Mouse (Mus musculus): ENCODE data around the gene Col19a1. TPM values are rescaled to one million over a fixed set of nuclear protein-coding genes. Genes with fewer than 3 reads are reported as not detected.

The Col19a1 gene
- polyA plus RNA-seq, 1 experiment from 2014 or later, result 0.24 TPM

GRCm38 (mm10) chr1:24302674-24303073 lies 284.6 kb downstream of the Col19a1 start:
- 12% methylated on average over 8 of the region's 8 CpGs for WGBS
- Histone ChIP-seq H3K9ac (ENCODE audit: low read length) (no peak overlapping the region), H3K9me3 (replicated peaks; ENCODE audit: control insufficient read depth, low read length) (no peaks in the 10 kb centered on the region), H3K36me3 (ENCODE audit: control insufficient read depth, insufficient read depth) (no peaks in the 10 kb centered on the region), H3K4me2 (ENCODE audit: low read depth, low read length) (no peak overlapping the region), H3K27me3 (ENCODE audit: control insufficient read depth, insufficient read depth, low read length) (no peaks in the 10 kb centered on the region), H3K4me3 (ENCODE audit: low read length) (no peak overlapping the region), H3K4me1 (ENCODE audit: control insufficient read depth, insufficient read depth, low read length) (no peaks in the 10 kb centered on the region), H3K27ac (ENCODE audit: low read length) (no peak overlapping the region)
- no peak for ATAC-seq (replicated peaks; ENCODE audit: extremely low read depth, insufficient read depth, low FRiP score)

DNA sequence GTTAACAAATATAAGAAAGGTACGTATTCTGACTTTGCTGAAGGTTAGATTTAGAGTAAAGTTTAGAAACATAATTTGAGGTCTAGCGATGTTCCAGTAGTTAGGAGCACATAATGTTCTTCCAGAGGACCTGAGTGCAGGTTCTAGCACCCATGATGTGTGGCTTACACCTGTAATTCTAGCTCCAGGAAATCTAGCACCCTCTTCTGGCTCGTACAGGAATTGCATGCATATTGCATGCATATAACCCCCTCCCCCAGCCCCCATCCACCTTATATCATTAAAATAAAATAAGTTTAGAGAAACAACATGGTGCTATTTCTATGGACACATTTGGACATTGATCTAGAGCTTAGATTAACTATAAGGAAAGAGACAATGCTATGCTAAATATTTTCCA lies 286.6 kb downstream of the Col19a1 start:
- H3K4me2 ChIP-seq (ENCODE audit: low read depth, low read length), result no peak overlapping the region
- H3K9me3 ChIP-seq (replicated peaks; ENCODE audit: control insufficient read depth, low read length), result 0 out of 2 replicates have a peak, but pooled peaks cover 2% of the 10 kb centered on the region
- no peak overlapping the region for H3K27ac ChIP-seq (ENCODE audit: low read length)
- no peak overlapping the region for H3K9ac ChIP-seq (ENCODE audit: low read length)
- H3K27me3 ChIP-seq (ENCODE audit: control insufficient read depth, insufficient read depth, low read length), result no peaks in the 10 kb centered on the region
- H3K4me3 ChIP-seq (ENCODE audit: low read length), result no peak overlapping the region
- H3K36me3 ChIP-seq (ENCODE audit: control insufficient read depth, insufficient read depth), result no peaks in the 10 kb centered on the region
- 84% methylated on average over 3 of the region's 3 CpGs for WGBS
- H3K4me1 ChIP-seq (ENCODE audit: control insufficient read depth, insufficient read depth, low read length), result no peaks in the 10 kb centered on the region
- no peak for ATAC-seq (replicated peaks; ENCODE audit: extremely low read depth, insufficient read depth, low FRiP score)

- no peaks in the 10 kb centered on the region for H3K4me1 ChIP-seq (ENCODE audit: control insufficient read depth, insufficient read depth, low read length)
- no peaks in the 10 kb centered on the region for H3K27me3 ChIP-seq (ENCODE audit: control insufficient read depth, insufficient read depth, low read length)
- 0 out of 2 replicates have a peak, but pooled peaks cover 2% of the 10 kb centered on the region for H3K9me3 ChIP-seq (replicated peaks; ENCODE audit: control insufficient read depth, low read length)
- H3K36me3 ChIP-seq (ENCODE audit: control insufficient read depth, insufficient read depth), result no peaks in the 10 kb centered on the region
- H3K4me2 ChIP-seq (ENCODE audit: low read depth, low read length), result no peak overlapping the region
- H3K27ac ChIP-seq (ENCODE audit: low read length), result no peak overlapping the region
- 78% methylated on average over 7 of the region's 7 CpGs for WGBS
- no peak for ATAC-seq (replicated peaks; ENCODE audit: extremely low read depth, insufficient read depth, low FRiP score)
- no peak overlapping the region for H3K4me3 ChIP-seq (ENCODE audit: low read length)
- H3K9ac ChIP-seq (ENCODE audit: low read length), result no peak overlapping the region
Measured at GRCm38 (mm10) chr1:24294979-24295942, 292.0 kb downstream of the Col19a1 start.

- 80% methylated on average over 2 of the region's 2 CpGs for WGBS
- Histone ChIP-seq H3K9ac (ENCODE audit: low read length) (no peak overlapping the region), H3K9me3 (replicated peaks; ENCODE audit: control insufficient read depth, low read length) (0 out of 2 replicates have a peak, but pooled peaks cover 2% of the 10 kb centered on the region), H3K4me1 (ENCODE audit: control insufficient read depth, insufficient read depth, low read length) (no peaks in the 10 kb centered on the region), H3K4me2 (ENCODE audit: low read depth, low read length) (no peak overlapping the region), H3K27ac (ENCODE audit: low read length) (no peak overlapping the region), H3K27me3 (ENCODE audit: control insufficient read depth, insufficient read depth, low read length) (no peaks in the 10 kb centered on the region), H3K4me3 (ENCODE audit: low read length) (no peak overlapping the region), H3K36me3 (ENCODE audit: control insufficient read depth, insufficient read depth) (no peaks in the 10 kb centered on the region)
- no peak for ATAC-seq (replicated peaks; ENCODE audit: extremely low read depth, insufficient read depth, low FRiP score)
Measured at GRCm38 (mm10) chr1:24292515-24292914, 294.8 kb downstream of the Col19a1 start.

DNA sequence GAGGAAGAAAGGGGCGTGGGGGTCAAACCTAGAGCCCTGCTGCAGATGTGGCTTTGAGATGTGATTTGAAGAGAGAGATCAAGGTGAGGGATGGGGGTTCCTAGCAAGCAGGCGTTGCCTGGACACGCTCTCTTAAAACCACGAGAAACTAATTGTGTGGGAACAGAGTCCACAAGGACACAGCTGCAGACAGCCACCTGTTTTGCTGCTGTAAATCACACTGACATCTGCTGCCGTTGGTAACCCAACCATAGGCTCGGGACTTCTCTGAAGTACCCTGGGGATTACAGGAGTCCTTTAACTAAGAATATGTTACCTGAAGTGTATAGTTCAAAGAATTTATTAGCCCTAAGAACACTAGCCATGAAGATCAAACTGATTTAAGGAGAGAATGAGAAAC lies 300.9 kb downstream of the Col19a1 start:
- Histone ChIP-seq H3K36me3 (ENCODE audit: control insufficient read depth, insufficient read depth) (no peaks in the 10 kb centered on the region), H3K4me2 (ENCODE audit: low read depth, low read length) (no peak overlapping the region), H3K9me3 (replicated peaks; ENCODE audit: control insufficient read depth, low read length) (no peaks in the 10 kb centered on the region), H3K9ac (ENCODE audit: low read length) (no peak overlapping the region), H3K27me3 (ENCODE audit: control insufficient read depth, insufficient read depth, low read length) (no peaks in the 10 kb centered on the region), H3K4me1 (ENCODE audit: control insufficient read depth, insufficient read depth, low read length) (no peaks in the 10 kb centered on the region), H3K4me3 (ENCODE audit: low read length) (no peak overlapping the region), H3K27ac (ENCODE audit: low read length) (no peak overlapping the region)
- no peak for ATAC-seq (replicated peaks; ENCODE audit: extremely low read depth, insufficient read depth, low FRiP score)
- WGBS, result 59% methylated on average over 6 of the region's 6 CpGs

GRCm38 (mm10) chr1:24267022-24267421 lies 320.2 kb downstream of the Col19a1 start:
- WGBS, result 38% methylated on average over 3 of the region's 3 CpGs
- ATAC-seq (replicated peaks; ENCODE audit: extremely low read depth, insufficient read depth, low FRiP score), result no peak
- no peaks in the 10 kb centered on the region for H3K27me3 ChIP-seq (ENCODE audit: control insufficient read depth, insufficient read depth, low read length)
- H3K9me3 ChIP-seq (replicated peaks; ENCODE audit: control insufficient read depth, low read length), result no peaks in the 10 kb centered on the region
- no peak overlapping the region for H3K4me2 ChIP-seq (ENCODE audit: low read depth, low read length)
- no peaks in the 10 kb centered on the region for H3K36me3 ChIP-seq (ENCODE audit: control insufficient read depth, insufficient read depth)
- no peak overlapping the region for H3K4me3 ChIP-seq (ENCODE audit: low read length)
- no peak overlapping the region for H3K27ac ChIP-seq (ENCODE audit: low read length)
- H3K9ac ChIP-seq (ENCODE audit: low read length), result no peak overlapping the region
- H3K4me1 ChIP-seq (ENCODE audit: control insufficient read depth, insufficient read depth, low read length), result no peaks in the 10 kb centered on the region

DNA sequence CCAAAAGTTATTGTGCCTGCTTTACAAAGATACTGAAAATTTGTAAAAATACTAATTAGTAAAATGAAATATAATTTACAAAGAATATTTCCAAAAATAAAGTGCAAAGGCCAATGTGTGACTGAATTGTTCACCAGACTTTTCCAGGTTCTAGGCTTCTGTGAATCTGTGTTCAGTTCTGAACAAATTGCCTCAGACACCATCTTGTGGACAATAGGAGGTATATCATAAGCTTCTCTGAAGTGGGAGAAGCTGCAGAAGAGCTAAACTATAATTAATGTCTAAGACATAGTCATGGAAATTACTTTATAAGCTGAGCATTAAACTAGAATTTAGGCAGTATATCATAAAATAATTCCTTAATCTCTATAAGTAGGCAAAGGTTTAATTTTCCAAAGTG lies 326.1 kb downstream of the Col19a1 start:
- Histone ChIP-seq H3K9ac (ENCODE audit: low read length) (no peak overlapping the region), H3K9me3 (replicated peaks; ENCODE audit: control insufficient read depth, low read length) (no peaks in the 10 kb centered on the region), H3K27me3 (ENCODE audit: control insufficient read depth, insufficient read depth, low read length) (no peaks in the 10 kb centered on the region), H3K4me1 (ENCODE audit: control insufficient read depth, insufficient read depth, low read length) (no peaks in the 10 kb centered on the region), H3K4me3 (ENCODE audit: low read length) (no peak overlapping the region), H3K36me3 (ENCODE audit: control insufficient read depth, insufficient read depth) (no peaks in the 10 kb centered on the region), H3K27ac (ENCODE audit: low read length) (no peak overlapping the region), H3K4me2 (ENCODE audit: low read depth, low read length) (no peak overlapping the region)
- no peak for ATAC-seq (replicated peaks; ENCODE audit: extremely low read depth, insufficient read depth, low FRiP score)

DNA sequence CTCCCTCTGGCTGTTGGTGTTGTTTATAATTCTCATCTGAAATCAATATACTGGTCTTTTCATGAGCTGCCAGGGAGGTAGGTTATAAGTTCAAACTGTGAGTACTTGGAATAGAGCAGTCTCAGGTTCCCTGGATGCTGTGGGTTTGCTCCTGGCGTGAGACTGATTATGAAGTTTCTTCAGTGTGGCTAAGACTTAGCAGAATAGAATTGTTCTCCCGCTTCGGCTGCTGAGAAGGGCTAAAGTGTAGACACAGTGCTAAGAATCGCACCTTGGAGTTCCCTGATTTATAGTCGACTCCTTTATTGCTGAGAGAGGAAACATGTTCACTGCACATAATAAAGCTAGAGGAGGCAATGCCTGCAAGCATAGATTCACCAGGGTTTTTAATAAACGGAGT lies 327.9 kb downstream of the Col19a1 start:
- Histone ChIP-seq H3K4me3 (ENCODE audit: low read length) (no peak overlapping the region), H3K4me1 (ENCODE audit: control insufficient read depth, insufficient read depth, low read length) (no peaks in the 10 kb centered on the region), H3K9me3 (replicated peaks; ENCODE audit: control insufficient read depth, low read length) (no peaks in the 10 kb centered on the region), H3K36me3 (ENCODE audit: control insufficient read depth, insufficient read depth) (no peaks in the 10 kb centered on the region), H3K9ac (ENCODE audit: low read length) (no peak overlapping the region), H3K27ac (ENCODE audit: low read length) (no peak overlapping the region), H3K4me2 (ENCODE audit: low read depth, low read length) (no peak overlapping the region), H3K27me3 (ENCODE audit: control insufficient read depth, insufficient read depth, low read length) (no peaks in the 10 kb centered on the region)
- 77% methylated on average over 6 of the region's 6 CpGs for WGBS
- ATAC-seq (replicated peaks; ENCODE audit: extremely low read depth, insufficient read depth, low FRiP score), result no peak

DNA sequence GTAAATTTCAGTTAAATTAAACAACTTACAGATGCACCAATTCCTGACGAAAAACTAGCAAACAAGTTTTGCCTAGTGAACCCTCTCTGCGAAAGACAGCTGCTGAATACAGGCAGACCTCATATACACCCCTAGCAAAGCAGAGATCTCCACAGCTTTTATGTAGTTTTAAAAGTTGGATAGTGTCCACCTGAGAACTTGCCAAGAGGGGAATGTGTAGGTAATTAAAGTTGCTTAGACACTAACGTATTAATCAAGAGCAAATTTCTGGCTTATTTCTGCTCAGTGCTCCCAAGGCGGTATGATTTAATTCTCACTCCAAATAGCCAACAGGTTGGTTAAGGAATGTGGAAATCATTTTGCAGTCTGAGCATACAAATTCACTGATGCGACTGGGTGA lies 329.3 kb downstream of the Col19a1 start:
- Histone ChIP-seq H3K4me2 (ENCODE audit: low read depth, low read length) (no peak overlapping the region), H3K27ac (ENCODE audit: low read length) (no peak overlapping the region), H3K27me3 (ENCODE audit: control insufficient read depth, insufficient read depth, low read length) (no peaks in the 10 kb centered on the region), H3K4me3 (ENCODE audit: low read length) (no peak overlapping the region), H3K36me3 (ENCODE audit: control insufficient read depth, insufficient read depth) (no peaks in the 10 kb centered on the region), H3K9me3 (replicated peaks; ENCODE audit: control insufficient read depth, low read length) (no peaks in the 10 kb centered on the region), H3K9ac (ENCODE audit: low read length) (no peak overlapping the region), H3K4me1 (ENCODE audit: control insufficient read depth, insufficient read depth, low read length) (no peaks in the 10 kb centered on the region)
- no peak for ATAC-seq (replicated peaks; ENCODE audit: extremely low read depth, insufficient read depth, low FRiP score)
- WGBS, result 76% methylated on average over 5 of the region's 5 CpGs

Data from heart, embryonic 16.5 days (tissue).